ENCODE assay signal across 8 mouse cellular contexts in genomic region chr9:63377270-63378142, GRCm38 (mm10). TPM values are rescaled to one million over a fixed set of nuclear protein-coding genes. Genes with fewer than 3 reads are reported as not detected.
DNase-seq lines count a peak whose midpoint lies in the region; ATAC-seq and TF ChIP-seq lines count a peak whose summit lies in the region.

TSS of gene Map2k5 (minus strand) at chr9:63377902.

- H3K27me3 ChIP-seq in heart, embryonic 14.5 days (ENCODE audit: control insufficient read depth, insufficient read depth, low read length): no peaks in the 10 kb centered on the region
- no peaks in the 10 kb centered on the region for H3K27me3 ChIP-seq in liver, embryonic 14.5 days (ENCODE audit: control insufficient read depth, insufficient read depth, low read length)
- H3K27me3 ChIP-seq in neural tube, embryonic 11.5 days (ENCODE audit: control insufficient read depth, insufficient read depth, low read length): no peaks in the 10 kb centered on the region
- H3K27me3 ChIP-seq in stomach, postnatal 0 days (ENCODE audit: control insufficient read depth, insufficient read depth, low read length): no peaks in the 10 kb centered on the region

- 1% methylated on average over 58 of the region's 58 CpGs for WGBS in heart, embryonic 14.5 days
- WGBS in liver, embryonic 14.5 days (ENCODE audit: insufficient replicate concordance): under 1% methylated on average over 58 of the region's 58 CpGs
- under 1% methylated on average over 55 of the region's 58 CpGs for WGBS in neural tube, embryonic 11.5 days
- 1% methylated on average over 49 of the region's 58 CpGs for WGBS in stomach, postnatal 0 days

- H3K4me1 ChIP-seq in heart, embryonic 14.5 days (ENCODE audit: control insufficient read depth in 2 of 2, insufficient read depth in 2 of 2, low read length in 2 of 2): peaks cover 22 to 44% of the 10 kb centered on the region in 2 experiments
- H3K4me1 ChIP-seq in liver, embryonic 14.5 days (replicated peaks; ENCODE audit: control insufficient read depth in 2 of 2, insufficient read depth in 2 of 2, low read length in 1 of 2): peaks cover 9% of the 10 kb centered on the region in 2 experiments
- H3K4me1 ChIP-seq in neural tube, embryonic 11.5 days (ENCODE audit: control insufficient read depth, insufficient read depth, low read length): peaks cover 8% of the 10 kb centered on the region
- peaks cover 3% of the 10 kb centered on the region for H3K4me1 ChIP-seq in stomach, postnatal 0 days (replicated peaks; ENCODE audit: control insufficient read depth, insufficient read depth)

- TF ChIP-seq CTCF in liver, embryonic 14.5 days (IDR thresholded peaks at IDR 0.05; ENCODE audit: low read depth): no peak
- 0 out of 2 replicates have a peak, but pooled peaks have one; percentile 8 for TF ChIP-seq CTCF in stomach, postnatal 0 days (IDR thresholded peaks at IDR 0.05; ENCODE audit: low read depth)

- peak within 1 kb of the TSS; percentile 70 to 72 for H3K4me3 ChIP-seq in heart, embryonic 14.5 days (ENCODE audit: control insufficient read depth in 1 of 2, insufficient read depth in 1 of 2, low read depth in 1 of 2, low read length in 2 of 2)
- H3K4me3 ChIP-seq in liver, embryonic 14.5 days (ENCODE audit: insufficient read depth in 1 of 2, low read depth in 2 of 2, low read length in 2 of 2): peak within 1 kb of the TSS; percentile 82 to 95
- H3K4me3 ChIP-seq in neural tube, embryonic 11.5 days (ENCODE audit: low read depth, low read length): peak within 1 kb of the TSS; percentile 77
- peak within 1 kb of the TSS; percentile 82 for H3K4me3 ChIP-seq in stomach, postnatal 0 days (ENCODE audit: low read depth, low read length)

- H3K9me3 ChIP-seq in heart, embryonic 14.5 days (ENCODE audit: control insufficient read depth, low read length): no peaks in the 10 kb centered on the region
- no peaks in the 10 kb centered on the region for H3K9me3 ChIP-seq in liver, embryonic 14.5 days (ENCODE audit: control insufficient read depth, low read length)
- H3K9me3 ChIP-seq in neural tube, embryonic 11.5 days (ENCODE audit: control insufficient read depth, low read length): no peaks in the 10 kb centered on the region
- H3K9me3 ChIP-seq in stomach, postnatal 0 days (ENCODE audit: control insufficient read depth, low read length): no peaks in the 10 kb centered on the region

- TF ChIP-seq EP300 in liver, embryonic 14.5 days (IDR thresholded peaks at IDR 0.05; ENCODE audit: low read depth): peak; percentile 26; the same call in 1 of the 2 replicates
- no peak for TF ChIP-seq EP300 in stomach, postnatal 0 days (optimal IDR thresholded peaks at IDR 0.05)

- peak within 1 kb of the TSS; percentile 84 for H3K9ac ChIP-seq in heart, embryonic 14.5 days (ENCODE audit: low read length)
- peak within 1 kb of the TSS; percentile 78 for H3K9ac ChIP-seq in liver, embryonic 14.5 days (replicated peaks)
- peak within 1 kb of the TSS; percentile 91 for H3K9ac ChIP-seq in neural tube, embryonic 11.5 days (ENCODE audit: low read length)
- peak within 1 kb of the TSS; percentile 90 for H3K9ac ChIP-seq in stomach, postnatal 0 days (ENCODE audit: low read length)

- peak; percentile 99 for ATAC-seq in CD4-positive, CD25-positive, alpha-beta regulatory T cell, adult 4 months
- ATAC-seq in heart, embryonic 14.5 days (ENCODE audit: insufficient number of reproducible peaks, insufficient read depth, low FRiP score, low read depth): peak; percentile 90
- ATAC-seq in liver, embryonic 14.5 days (ENCODE audit: insufficient read depth): peak; percentile 93
- peak; percentile 89 for ATAC-seq in neural tube, embryonic 11.5 days (ENCODE audit: insufficient read depth, low FRiP score, low TSS enrichment)
- peak; percentile 96 for ATAC-seq in stomach, postnatal 0 days (ENCODE audit: low FRiP score, low TSS enrichment)

- DNase-seq in c-Kit-negative CD71-positive TER-119-positive erythroid progenitor cells, embryonic 14.5 days (ENCODE audit: low read depth, low spot score): peak; percentile 80
- DNase-seq in fibroblast of lung, adult 2 months (ENCODE audit: low read depth): peak; percentile 59
- DNase-seq in kidney, postnatal 25 days: peak; percentile 93 to 96
- DNase-seq in liver, embryonic 14.5 days (ENCODE audit: low read depth in 3 of 3, low spot score in 3 of 3): peak; percentile 76 to 82 (median 78)
- DNase-seq in neural tube, embryonic 11.5 days (ENCODE audit: low spot score): peak; percentile 88
- peak; percentile 93 for DNase-seq in stomach, postnatal 0 days (ENCODE audit: low spot score)

- peak within 1 kb of the TSS; percentile 84 for H3K4me2 ChIP-seq in heart, embryonic 14.5 days (ENCODE audit: low read length)
- H3K4me2 ChIP-seq in liver, embryonic 14.5 days (ENCODE audit: low read depth): peak within 1 kb of the TSS; percentile 82
- H3K4me2 ChIP-seq in neural tube, embryonic 11.5 days (ENCODE audit: low read depth): peak within 1 kb of the TSS; percentile 60
- peak within 1 kb of the TSS; percentile 84 for H3K4me2 ChIP-seq in stomach, postnatal 0 days (replicated peaks; ENCODE audit: low read depth)

- 0 out of 2 replicates have a peak, but pooled peaks cover 9% of the 10 kb centered on the region for H3K36me3 ChIP-seq in heart, embryonic 14.5 days (ENCODE audit: control insufficient read depth, insufficient read depth, low read length)
- no peaks in the 10 kb centered on the region for H3K36me3 ChIP-seq in liver, embryonic 14.5 days (replicated peaks; ENCODE audit: control insufficient read depth, insufficient read depth, low read depth)
- H3K36me3 ChIP-seq in neural tube, embryonic 11.5 days (ENCODE audit: control insufficient read depth, insufficient read depth, low read length): no peaks in the 10 kb centered on the region
- H3K36me3 ChIP-seq in stomach, postnatal 0 days (ENCODE audit: control insufficient read depth, insufficient read depth, low read length): no peaks in the 10 kb centered on the region

- H3K27ac ChIP-seq in heart, embryonic 14.5 days (replicated peaks in 1 of 2; ENCODE audit: control insufficient read depth in 1 of 2, insufficient read depth in 1 of 2, low read depth in 2 of 2, low read length in 2 of 2): peak within 1 kb of the TSS; percentile 81 to 85
- peak within 1 kb of the TSS; percentile 50 for H3K27ac ChIP-seq in liver, embryonic 14.5 days
- peak within 1 kb of the TSS; percentile 74 for H3K27ac ChIP-seq in neural tube, embryonic 11.5 days (ENCODE audit: low read depth, low read length)
- H3K27ac ChIP-seq in stomach, postnatal 0 days (replicated peaks): peak within 1 kb of the TSS; percentile 93

RNA-seq across cellular contexts. Expression of gene Map2k5, which starts in this region (rescaled TPM):
- 10 to 100 TPM in 1 of 2 experiments, 1 to 10 TPM in 1; 9.1 to 12.8 TPM for polyA plus RNA-seq in CD4-positive, CD25-positive, alpha-beta regulatory T cell, adult 4 months (2017; shearing (Covaris generic))
- polyA plus RNA-seq in heart, embryonic 14.5 days (2014; fragmentation: Nextera tagmentation; extraction: Ambion mirVana): 32.4 and 32.5 TPM in 2 replicates
- polyA plus RNA-seq in liver, embryonic 14.5 days (2012; rRNA removed): 4.8 and 6.1 TPM in 2 replicates
- polyA plus RNA-seq in liver, embryonic 14.5 days (2014; fragmentation: Nextera tagmentation; extraction: Ambion mirVana): 7.4 and 8.4 TPM in 2 replicates
- 40.6 and 41.7 TPM in 2 replicates for polyA plus RNA-seq in neural tube, embryonic 11.5 days (2014; fragmentation: Nextera tagmentation; extraction: Ambion mirVana)
- 14.9 and 15.1 TPM in 2 replicates for polyA plus RNA-seq in stomach, postnatal 0 days (2015; fragmentation: Nextera tagmentation; extraction: Ambion mirVana)

Comparison
In these comparisons a context has a peak if more than half of its experiments do, and no peak if none do; other contexts are left out.
1. Peak in every context shown above with its lines: DNase-seq, ATAC-seq, H3K4me3 ChIP-seq and H3K27ac ChIP-seq.